Mouse (Mus musculus) bone marrow, adult 2 months (tissue): ENCODE measurements around the gene Grxcr1. TPM values are rescaled to one million over a fixed set of nuclear protein-coding genes. Genes with fewer than 3 reads are reported as not detected.

Source experiments
- H3K27ac ChIP-seq: fragments of 200-500 bp; 2 replicates; pipeline ENCODE4 v1.5.1; 2012; ENCODE audit warnings: low read depth, mild to moderate bottlenecking, control low read depth, inconsistent platforms, low read length; ENCODE audit not compliant: control insufficient read depth, poor library complexity, insufficient read depth
- H3K4me1 ChIP-seq: fragments of 200-500 bp; 2 replicates; pipeline ENCODE4 v1.6.1; 2011; ENCODE audit warnings: low read length; ENCODE audit not compliant: control insufficient read depth, insufficient read depth
- H3K4me3 ChIP-seq: fragments of 200-500 bp; replicated peaks from 2 replicates; pipeline ENCODE3; 2011; ENCODE audit warnings: mild to moderate bottlenecking, low read depth, low read length, control low read depth; ENCODE audit not compliant: control insufficient read depth
- CTCF ChIP-seq: fragments of 200-500 bp; IDR thresholded peaks from 2 replicates; pipeline ENCODE4 v1.5.1; 2011; ENCODE audit warnings: low read length, control low read depth; ENCODE audit not compliant: control insufficient read depth, insufficient read depth
- POLR2A ChIP-seq: fragments of 200-500 bp; IDR thresholded peaks from 2 replicates; pipeline ENCODE4 v1.6.1; 2011; ENCODE audit warnings: low read depth, mild to moderate bottlenecking, control low read depth, low read length, borderline replicate concordance; ENCODE audit not compliant: control insufficient read depth
- WGBS: fragments of 180-500 bp; shearing (Covaris S2); methylation state at CpG from one replicate; pipeline ENCODE4 v1.1.7; 2018; 5-methylcytosine and 5-hydroxymethylcytosine counted together
- polyA plus RNA-seq: library from polyadenylated mRNA; stranded (reverse); fragments of >200 nt; gene quantifications from 2 replicates; pipeline ENCODE4 v1.2.4, GENCODE M21; 2011; ENCODE audit warnings: low replicate concordance; ENCODE audit not compliant: missing spikeins, insufficient read depth, insufficient read length

Grxcr1 gene
- polyA plus RNA-seq, 1 experiment = not detected

DNA sequence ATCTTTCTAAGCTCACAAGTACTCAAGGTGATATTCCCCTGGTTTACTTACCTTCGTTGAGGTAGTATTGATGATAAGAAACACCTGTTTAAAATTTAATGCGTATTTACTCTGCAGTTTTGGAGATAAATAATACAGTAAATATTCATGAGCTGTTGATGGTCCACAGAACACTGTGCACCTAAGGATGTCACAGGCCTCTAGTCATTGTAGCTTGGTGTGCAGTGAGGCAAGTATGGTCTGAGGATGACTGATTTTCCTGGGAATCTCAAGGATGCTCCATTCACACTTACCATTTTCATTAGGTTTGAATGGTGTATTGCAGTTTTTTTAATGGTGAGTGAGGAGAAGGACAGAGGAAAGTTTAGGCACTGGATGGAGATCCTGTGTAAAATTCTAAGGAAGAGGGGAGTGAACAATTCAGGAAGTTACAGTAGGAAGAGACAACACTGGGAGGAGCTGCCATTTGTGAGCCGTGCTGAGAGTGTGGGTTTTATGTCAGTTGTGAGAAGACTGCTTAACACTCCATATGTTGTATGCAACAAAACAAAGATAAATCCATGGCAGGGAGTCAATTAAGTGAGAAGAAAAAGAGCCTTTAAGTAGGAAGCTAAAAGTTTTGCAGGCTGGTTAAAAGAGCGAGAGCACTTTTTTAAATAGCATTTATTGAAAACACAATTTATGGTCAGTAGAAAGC, 118.9 kb downstream of the Grxcr1 start:
- WGBS = 78% methylated on average over 4 of the region's 4 CpGs
- TF ChIP-seq CTCF (no peak), POLR2A (no peak)
- H3K27ac ChIP-seq = no peak overlapping the region

GRCm38 (mm10) chr5:68162503-68162902, 130.9 kb downstream of the Grxcr1 start:
- 42% methylated on average over 2 of the region's 2 CpGs for WGBS

More for the DNA sequence above, 118.9 kb downstream of the Grxcr1 start:
- Histone ChIP-seq H3K4me1 (no peaks in the 10 kb centered on the region), H3K4me3 (no peak overlapping the region)

GRCm38 (mm10) chr5:68165954-68166353, 134.3 kb downstream of the Grxcr1 start:
- Histone ChIP-seq H3K27ac (no peak overlapping the region), H3K4me3 (no peak overlapping the region), H3K4me1 (no peaks in the 10 kb centered on the region)
- no peak for TF ChIP-seq CTCF
- TF ChIP-seq POLR2A = no peak
- WGBS = 28% methylated on average over 7 of the region's 7 CpGs

More at GRCm38 (mm10) chr5:68162503-68162902, 130.9 kb downstream of the Grxcr1 start:
- TF ChIP-seq POLR2A (no peak), CTCF (no peak)
- Histone ChIP-seq H3K4me3 (no peak overlapping the region), H3K27ac (no peak overlapping the region), H3K4me1 (no peaks in the 10 kb centered on the region)

Other genes with a start within 250 kb of the Grxcr1 start
- 26.7 and 36.1 TPM in 2 replicates for gene Atp8a1, start 184.4 kb upstream of the Grxcr1 start, polyA plus RNA-seq
- not detected in 2 replicates for gene Gm5108, start 90.2 kb upstream of the Grxcr1 start, polyA plus RNA-seq
- not detected in 2 replicates for gene Gm21905, start 85.4 kb upstream of the Grxcr1 start, polyA plus RNA-seq